Mouse (Mus musculus) leukemia stem cell, adult 10-12 weeks (primary cell): ENCODE results near the gene Sfxn5. TPM values are rescaled to one million over a fixed set of nuclear protein-coding genes. Genes with fewer than 3 reads are reported as not detected.

Source experiments
- polyA plus RNA-seq: library from polyadenylated mRNA; stranded (reverse); fragments of >175 nt; gene quantifications from 2 replicates; pipeline ENCODE4 v1.2.3, GENCODE M21; 2012; ENCODE audit warnings: low replicate concordance

Gene Sfxn5
- polyA plus RNA-seq, result 1.7 and 2.5 TPM in 2 replicates

GRCm38 (mm10) chr6:85333000-85333669, at the start of gene Sfxn5:
Gene Sfxn5, minus strand, starts transcription at chr6:85333422.

GRCm38 (mm10) chr6:85373951-85374733, 40.9 kb upstream of the Sfxn5 start, which contains the start of gene Rab11fip5:
Gene Rab11fip5, minus strand, starts transcription at chr6:85374634.

DNA sequence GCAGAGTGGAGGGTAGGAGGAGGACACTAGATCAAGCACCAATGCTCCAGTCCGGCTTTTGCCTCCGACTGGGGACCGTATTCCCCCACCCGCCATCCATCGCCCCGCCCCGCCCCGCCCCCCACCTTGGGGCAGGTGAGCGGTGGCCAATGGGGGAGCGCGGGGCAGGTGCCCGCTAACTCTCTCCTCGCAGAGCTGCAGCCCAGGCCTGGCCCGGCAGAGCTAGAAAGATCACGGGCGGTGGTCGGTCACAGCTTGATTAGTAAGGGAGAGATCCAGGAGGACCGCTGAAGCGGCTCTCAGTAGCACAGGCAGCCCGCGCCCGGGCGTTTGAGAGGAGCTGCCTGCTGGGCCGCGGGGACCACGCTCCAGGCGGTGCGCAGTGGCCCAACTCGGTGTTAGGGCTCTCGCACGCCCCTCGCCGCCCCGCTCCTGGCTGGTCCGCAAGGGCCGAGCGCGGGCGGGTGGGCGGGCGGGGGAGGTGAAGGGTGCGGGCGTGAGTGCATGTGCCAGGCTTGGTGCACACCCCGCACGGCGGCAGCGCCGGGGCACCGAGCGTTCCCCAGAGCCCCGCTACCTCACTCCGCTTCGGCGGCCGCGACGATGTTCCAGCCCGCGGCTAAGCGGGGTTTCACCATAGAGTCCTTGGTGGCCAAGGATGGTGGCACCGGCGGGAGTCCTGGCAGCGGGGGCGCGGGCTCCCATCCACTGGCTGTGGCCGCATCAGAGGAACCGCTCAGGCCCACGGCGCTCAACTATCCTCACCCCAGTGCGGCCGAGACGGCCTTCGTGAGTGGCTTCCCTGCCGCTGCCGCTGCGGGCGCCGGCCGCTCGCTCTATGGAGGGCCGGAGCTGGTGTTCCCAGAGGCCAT, 145.6 kb downstream of the Sfxn5 start, which contains the start of gene Emx1:
Gene Emx1 (plus strand): TSS at position 99 of the 872 bp plus-strand sequence.

Other genes with a start within 250 kb of the Sfxn5 start
- gene Spr, start 195.7 kb downstream of the Sfxn5 start, polyA plus RNA-seq, result 37.0 and 54.3 TPM in 2 replicates
- gene Emx1, start 146.0 kb downstream of the Sfxn5 start, polyA plus RNA-seq, result not detected in 2 replicates
- gene Rab11fip5, start 41.2 kb upstream of the Sfxn5 start, polyA plus RNA-seq, result 3.3 and 3.4 TPM in 2 replicates
- not detected in 2 replicates for gene Noto, start 90.5 kb upstream of the Sfxn5 start, polyA plus RNA-seq
- gene Smyd5, start 98.6 kb upstream of the Sfxn5 start, polyA plus RNA-seq, result 2.4 and 27.6 TPM in 2 replicates
- 16.7 and 37.8 TPM in 2 replicates for gene Cct7, start 118.1 kb upstream of the Sfxn5 start, polyA plus RNA-seq
- gene Pradc1, start 118.5 kb upstream of the Sfxn5 start, polyA plus RNA-seq, result 29.5 and 31.5 TPM in 2 replicates
- 0.11 TPM in 1 of 2 replicates, not detected in the other for gene Fbxo41, start 169.6 kb upstream of the Sfxn5 start, polyA plus RNA-seq
- 0.34 and 0.42 TPM in 2 replicates for gene Egr4, start 180.2 kb upstream of the Sfxn5 start, polyA plus RNA-seq